Mouse (Mus musculus): ENCODE data around the gene Cyp27b1.
"Not testable (repeated sequence)": the region's sequence is repeated elsewhere in the genome, so short reads cannot be mapped to it uniquely, and the experiment has no call there.

Cyp27b1 gene

GRCm38 (mm10) chr10:127071203-127071602 is 23.2 kb downstream of the Cyp27b1 start:
- DNase-seq: no peak

- not testable (repeated sequence) for DNase-seq
Observed at GRCm38 (mm10) chr10:127072270-127072669, 24.2 kb downstream of the Cyp27b1 start.

GRCm38 (mm10) chr10:127072969-127073368 is 24.9 kb downstream of the Cyp27b1 start:
- DNase-seq: not testable (repeated sequence)

- no peak for DNase-seq
Observed at GRCm38 (mm10) chr10:127073981-127074380, 25.9 kb downstream of the Cyp27b1 start.

GRCm38 (mm10) chr10:127075080-127075479 is 27.0 kb downstream of the Cyp27b1 start, which contains the start of gene Agap2:
Gene Agap2, plus strand, starts transcription at chr10:127075284.
- no peak for DNase-seq

GRCm38 (mm10) chr10:127075651-127076050 is 27.6 kb downstream of the Cyp27b1 start:
- no peak for DNase-seq

GRCm38 (mm10) chr10:127076082-127076481 is 28.0 kb downstream of the Cyp27b1 start:
- DNase-seq: no peak

- no peak for DNase-seq
Observed at GRCm38 (mm10) chr10:127077515-127077914, 29.5 kb downstream of the Cyp27b1 start.

- no peak for DNase-seq
Observed at GRCm38 (mm10) chr10:127078001-127078676, 30.1 kb downstream of the Cyp27b1 start.

GRCm38 (mm10) chr10:127078677-127079575 is 30.9 kb downstream of the Cyp27b1 start:
- DNase-seq: no peak

GRCm38 (mm10) chr10:127079665-127080391 is 31.8 kb downstream of the Cyp27b1 start:
- no peak for DNase-seq

- no peak for DNase-seq
Observed at GRCm38 (mm10) chr10:127080901-127081780, 33.1 kb downstream of the Cyp27b1 start.

- no peak for DNase-seq
Observed at GRCm38 (mm10) chr10:127081996-127082620, 34.1 kb downstream of the Cyp27b1 start.

- DNase-seq: no peak
Observed at GRCm38 (mm10) chr10:127083292-127083914, 35.4 kb downstream of the Cyp27b1 start.

- no peak for DNase-seq
Observed at GRCm38 (mm10) chr10:127083915-127084306, 35.9 kb downstream of the Cyp27b1 start.

GRCm38 (mm10) chr10:127085052-127085451 is 37.0 kb downstream of the Cyp27b1 start:
- DNase-seq: no peak

- DNase-seq: no peak
Observed at GRCm38 (mm10) chr10:127085633-127086032, 37.6 kb downstream of the Cyp27b1 start.

- peak; percentile 65 for DNase-seq
Observed at GRCm38 (mm10) chr10:127090560-127091411, 42.7 kb downstream of the Cyp27b1 start.

- DNase-seq: no peak
Observed at GRCm38 (mm10) chr10:127091507-127092396, 43.7 kb downstream of the Cyp27b1 start.
